Mouse (Mus musculus): ENCODE measurements at regions not wholly inside any gene's neighbourhood (a gene's known extent, or its start where the extent isn't known, plus 50 kb on each side); places are given as distances from the start of the nearest gene placed in this dataset.

DNA sequence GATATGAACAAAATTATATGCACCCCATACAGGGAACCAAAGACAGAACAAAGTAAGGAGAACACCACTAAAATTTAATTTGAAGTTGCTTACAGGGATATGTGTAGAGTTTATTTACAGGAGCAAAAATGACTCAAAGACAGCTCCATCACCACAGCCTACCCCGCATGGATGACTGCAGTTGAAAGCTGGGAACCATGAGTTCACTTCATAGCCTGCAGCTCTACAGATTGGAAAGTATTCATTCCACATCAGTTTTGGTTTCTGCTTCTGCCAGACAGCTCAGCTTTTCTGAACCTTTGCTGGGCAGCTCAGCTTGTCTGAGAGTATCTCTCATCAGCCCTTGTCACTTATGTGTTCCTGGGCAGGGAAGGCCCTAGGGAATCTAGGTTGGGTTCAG, 160.6 kb upstream of the Sema3d start:
- no peak for DNase-seq (ENCODE audit: low spot score in 2 of 2)

DNA sequence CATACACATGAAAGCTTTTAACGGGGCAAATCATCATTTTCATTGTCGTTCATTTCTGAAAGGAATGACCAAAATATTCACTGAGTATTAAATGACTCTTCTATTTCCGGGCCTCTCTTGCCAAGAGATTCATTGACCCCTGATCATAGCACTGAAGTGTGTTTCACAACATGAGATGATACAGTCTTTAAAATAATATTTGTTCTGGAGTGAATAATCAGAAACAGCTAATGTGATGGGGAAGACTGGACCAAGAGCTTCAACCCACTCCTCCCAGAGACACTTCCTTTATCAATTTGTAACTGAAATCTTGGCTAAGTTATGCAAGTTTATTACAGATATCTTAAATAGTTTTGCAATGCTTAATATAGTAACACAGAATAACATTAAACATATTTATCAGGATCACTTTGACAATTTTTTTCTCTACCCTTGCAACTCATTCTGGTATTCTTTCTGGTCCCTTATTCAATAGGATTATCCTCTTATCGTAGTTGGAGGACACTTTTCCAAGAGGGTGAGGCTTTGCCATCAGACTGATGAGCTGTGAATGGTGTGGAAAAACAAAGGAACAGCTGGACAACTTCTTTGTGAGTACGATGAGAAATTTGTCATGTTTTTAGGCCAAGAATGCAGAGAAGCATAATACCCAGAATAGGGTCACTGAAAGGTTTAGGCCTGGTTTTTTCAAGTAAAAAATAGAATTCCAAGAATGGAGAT, 149.6 kb upstream of the Sema3d start:
- no peak for DNase-seq (ENCODE audit: low spot score in 2 of 2)

DNA sequence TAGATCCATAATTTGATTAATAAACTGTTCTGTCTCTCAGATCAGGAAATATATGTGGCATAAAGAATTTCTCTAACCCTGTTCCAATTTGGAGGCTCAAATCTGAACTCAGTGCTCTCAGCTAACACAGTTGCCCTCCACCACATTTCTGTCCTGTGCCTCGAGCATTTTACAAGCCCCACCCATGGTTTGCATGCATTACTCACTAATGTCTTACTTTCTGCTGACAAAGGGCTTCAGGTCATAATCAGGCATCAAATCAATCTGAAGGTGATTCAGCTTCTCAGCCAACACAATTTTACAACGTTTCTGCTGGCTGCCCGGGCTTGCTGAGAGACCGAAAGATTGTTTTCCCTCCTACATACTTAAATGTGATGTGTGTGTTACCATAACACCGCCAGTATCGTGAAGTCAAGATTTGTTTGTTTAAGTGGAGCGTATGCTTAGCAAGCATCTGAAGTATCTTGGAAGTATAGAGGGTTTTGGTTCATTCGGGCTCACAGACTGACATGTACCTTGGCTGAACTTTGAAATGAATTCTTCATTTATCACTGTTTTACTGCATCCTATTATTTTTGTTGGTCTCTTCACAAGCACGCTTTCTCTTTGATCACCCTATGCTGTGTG, 139.9 kb upstream of the Sema3d start:
- DNase-seq (ENCODE audit: low spot score in 2 of 2), result no peak

DNA sequence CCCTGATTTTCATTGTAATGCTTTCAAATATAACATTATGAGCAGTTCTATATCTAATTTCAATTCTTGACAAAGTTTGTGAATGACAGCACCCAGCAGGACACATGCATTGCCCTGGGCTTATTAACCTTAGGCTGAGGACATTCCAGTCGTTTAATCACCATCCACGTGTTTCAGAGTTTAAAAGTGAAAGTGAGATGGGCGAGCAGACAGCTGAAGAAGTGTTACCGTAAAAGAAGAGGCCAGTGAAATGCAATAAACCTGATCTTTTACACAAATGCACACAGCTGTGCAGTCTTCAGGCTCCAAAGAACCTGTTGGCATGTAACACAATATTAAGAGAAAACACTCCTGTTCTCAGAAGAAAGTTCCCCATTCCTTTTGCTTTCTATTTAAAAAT, 89.5 kb upstream of the Sema3d start:
- DNase-seq (ENCODE audit: low spot score in 2 of 2), result no peak

DNA sequence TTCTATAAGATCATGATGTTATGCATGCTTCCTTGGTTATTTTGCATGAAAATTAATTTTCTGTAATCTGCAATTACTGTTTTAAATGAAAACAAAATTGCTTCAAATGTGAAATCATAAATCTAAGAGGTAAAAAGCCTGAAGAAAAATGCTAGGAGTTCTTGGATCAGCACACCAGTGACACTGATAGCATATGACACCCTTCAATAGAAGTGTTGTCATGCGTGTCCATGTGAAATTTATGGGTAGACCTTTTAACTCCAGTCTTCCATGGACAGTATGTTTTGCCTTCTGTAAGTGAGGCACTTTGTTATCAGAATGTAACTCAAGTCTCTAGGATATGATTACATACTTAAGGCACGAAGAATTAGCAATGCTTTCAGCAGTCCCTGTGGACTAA, 85.9 kb upstream of the Sema3d start:
- DNase-seq (ENCODE audit: low spot score in 2 of 2), result no peak

DNA sequence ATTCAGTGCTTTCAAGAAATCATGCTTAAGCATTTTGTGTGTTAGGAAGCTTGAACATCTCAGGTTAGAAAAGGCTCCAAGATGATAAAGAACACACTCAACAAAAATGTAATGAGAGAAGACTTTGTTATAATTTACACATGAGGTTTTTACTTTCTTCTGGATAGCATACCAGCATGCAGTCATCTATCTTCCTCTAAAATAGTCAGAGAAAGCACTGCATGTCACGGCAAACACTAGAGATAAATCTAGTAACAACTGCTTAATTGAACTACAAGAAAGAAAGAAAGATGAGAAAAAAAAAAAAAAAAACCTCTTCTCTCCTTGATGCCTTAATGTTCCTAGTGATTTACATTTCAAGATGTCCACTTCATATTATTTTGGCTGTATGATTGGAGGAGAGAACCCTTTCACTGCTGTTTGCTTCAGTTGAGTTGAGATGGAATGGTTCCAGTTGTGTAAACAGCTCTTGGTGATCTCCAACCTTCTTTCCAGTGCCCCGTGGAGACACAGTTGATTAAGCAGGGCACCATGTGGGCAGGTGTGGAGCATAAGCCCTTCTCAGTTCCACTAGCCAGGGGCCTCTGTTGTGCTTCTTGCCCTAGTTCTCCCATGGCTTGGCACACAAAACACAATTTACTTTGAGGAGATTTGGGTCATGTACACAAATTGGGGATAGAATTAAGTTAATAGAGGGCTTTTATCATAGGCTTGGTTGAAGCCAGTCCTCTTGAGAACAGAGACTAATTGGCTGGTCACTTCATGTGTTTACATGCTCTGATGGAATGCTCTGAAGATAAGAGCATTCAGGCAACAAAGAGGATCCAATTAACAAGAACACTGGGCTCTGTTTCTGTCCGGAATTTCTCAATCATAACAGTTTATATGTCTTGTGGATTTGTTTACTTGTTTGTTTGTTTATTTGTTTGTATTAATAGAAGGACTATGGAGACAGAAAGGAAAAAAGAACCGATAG, 81.1 kb upstream of the Sema3d start:
- no peak for DNase-seq (ENCODE audit: low spot score in 2 of 2)

DNA sequence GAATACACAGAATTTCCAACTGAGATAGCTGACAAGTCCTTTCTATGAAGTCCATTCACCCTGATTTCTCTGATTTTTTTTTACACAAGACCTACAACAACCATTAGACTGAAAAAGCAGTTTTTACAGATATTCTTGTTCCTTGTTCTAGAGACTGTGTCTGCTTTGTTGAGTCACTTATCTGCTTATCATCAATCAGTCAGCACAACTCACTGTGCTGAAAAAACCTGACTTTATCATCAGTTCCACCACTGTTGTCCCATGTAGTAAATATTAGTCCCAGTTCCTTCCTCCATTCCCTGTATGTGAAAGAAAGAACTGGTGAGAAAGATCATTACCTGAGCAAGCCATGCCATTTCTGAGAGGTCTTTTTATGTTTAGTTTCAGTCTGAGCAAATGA, 73.8 kb upstream of the Sema3d start:
- DNase-seq (ENCODE audit: low spot score in 2 of 2), result no peak

DNA sequence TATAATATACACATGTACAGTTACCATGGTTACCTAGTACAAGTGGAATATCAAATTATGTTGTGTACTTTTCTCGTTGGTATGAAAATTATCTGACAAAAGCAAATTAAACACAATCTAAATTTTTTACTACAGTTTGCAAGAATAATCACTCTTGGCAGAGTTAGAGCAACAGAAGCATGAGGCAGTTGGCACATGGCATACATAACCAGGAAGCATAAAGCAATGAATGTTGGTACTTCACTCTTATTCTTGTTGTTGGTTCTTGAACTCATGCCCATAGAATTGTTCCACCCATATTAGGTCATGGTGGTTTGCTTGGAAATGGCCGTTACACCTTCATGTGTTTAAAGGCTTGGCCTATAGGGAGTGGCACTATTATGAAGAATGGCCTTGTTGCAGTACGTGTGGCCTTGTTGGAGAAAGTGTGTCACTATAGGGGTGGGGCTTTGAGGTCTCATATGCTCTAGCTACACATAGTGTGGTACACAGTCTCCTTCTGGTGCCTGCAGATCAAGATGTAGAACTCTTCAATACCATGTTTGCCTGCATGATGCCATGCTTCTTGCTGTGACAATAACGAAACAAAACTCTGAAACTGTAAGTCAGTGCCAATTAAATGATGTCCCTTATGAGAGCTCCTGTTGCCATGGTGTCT, 50.4 kb upstream of the Sema3d start:
- DNase-seq (ENCODE audit: low spot score in 2 of 2), result no peak

Measured in frontal cortex, postnatal 14 days (tissue).